8 mouse cellular contexts compared by ENCODE assay signal in genomic region chr11:5255509-5256014, GRCm38 (mm10). TPM values are rescaled to one million over a fixed set of nuclear protein-coding genes. Genes with fewer than 3 reads are reported as not detected.
DNase-seq lines count a peak whose midpoint lies in the region; ATAC-seq and TF ChIP-seq lines count a peak whose summit lies in the region.
"Had no signal": no experiment of that assay in that cellular context is flagged by ENCODE, and none has a peak within 500 bp of the region (broad histone marks: within the 10 kb centered on the region; RNA-seq: fewer than 3 reads in every experiment).

No protein-coding gene starts in this region.

- H3K4me3 ChIP-seq in embryonic fibroblast, embryonic 13.5 days (ENCODE audit: insufficient read depth, low read length) = no peak overlapping the region
- H3K4me3 ChIP-seq in hindbrain, embryonic 15.5 days = no peak overlapping the region
- no peak overlapping the region for H3K4me3 ChIP-seq in stomach, embryonic 16.5 days (replicated peaks; ENCODE audit: low read length)

- TF ChIP-seq POLR2A in embryonic fibroblast, embryonic 13.5 days (IDR thresholded peaks at IDR 0.05; ENCODE audit: low read depth, low read length) = no peak

- H3K4me1 ChIP-seq in embryonic fibroblast, embryonic 13.5 days (ENCODE audit: control insufficient read depth, insufficient read depth, low read length) = peaks cover 28% of the 10 kb centered on the region
- peaks cover 30% of the 10 kb centered on the region for H3K4me1 ChIP-seq in hindbrain, embryonic 15.5 days (replicated peaks)
- peaks cover 24% of the 10 kb centered on the region for H3K4me1 ChIP-seq in stomach, embryonic 16.5 days (ENCODE audit: control insufficient read depth, insufficient read depth, low read length)

- peak overlapping the region; percentile 76 for H3K27ac ChIP-seq in embryonic fibroblast, embryonic 13.5 days (ENCODE audit: insufficient read depth, low read length)
- peak overlapping the region; percentile 54 for H3K27ac ChIP-seq in hindbrain, embryonic 15.5 days (replicated peaks)
- peak overlapping the region; percentile 47 for H3K27ac ChIP-seq in stomach, embryonic 16.5 days (ENCODE audit: low read length)

- H3K9ac ChIP-seq in hindbrain, embryonic 15.5 days = no peak overlapping the region
- no peak overlapping the region for H3K9ac ChIP-seq in stomach, embryonic 16.5 days (ENCODE audit: low read length)

- no peaks in the 10 kb centered on the region for H3K27me3 ChIP-seq in hindbrain, embryonic 15.5 days
- no peaks in the 10 kb centered on the region for H3K27me3 ChIP-seq in stomach, embryonic 16.5 days (ENCODE audit: control insufficient read depth, insufficient read depth, low read length)

- no peaks in the 10 kb centered on the region for H3K36me3 ChIP-seq in hindbrain, embryonic 15.5 days
- H3K36me3 ChIP-seq in stomach, embryonic 16.5 days (ENCODE audit: control insufficient read depth, insufficient read depth, low read length) = no peaks in the 10 kb centered on the region

- no peak for TF ChIP-seq CTCF in embryonic fibroblast, embryonic 13.5 days (IDR thresholded peaks at IDR 0.05; ENCODE audit: borderline replicate concordance, insufficient read depth, low read length)

- no peak for ATAC-seq in hindbrain, embryonic 15.5 days (ENCODE audit: low FRiP score, low read depth)
- ATAC-seq in stomach, embryonic 16.5 days (ENCODE audit: insufficient read depth, low FRiP score) = no peak

- H3K9me3 ChIP-seq in hindbrain, embryonic 15.5 days = no peaks in the 10 kb centered on the region
- no peaks in the 10 kb centered on the region for H3K9me3 ChIP-seq in stomach, embryonic 16.5 days (replicated peaks; ENCODE audit: control insufficient read depth, low read length)

- 22% methylated on average over 9 of the region's 9 CpGs for WGBS in hindbrain, embryonic 15.5 days
- WGBS in stomach, embryonic 16.5 days = 51% methylated on average over 9 of the region's 9 CpGs

- H3K4me2 ChIP-seq in hindbrain, embryonic 15.5 days = no peak overlapping the region
- no peak overlapping the region for H3K4me2 ChIP-seq in stomach, embryonic 16.5 days (ENCODE audit: low read depth, low read length)

- DNase-seq in layer of hippocampus, postnatal 10 days (ENCODE audit: low spot score in 2 of 2) = peak; percentile 13 to 22
- DNase-seq in layer of hippocampus, adult 11-12 months (ENCODE audit: low spot score) = no peak
- no peak for DNase-seq in right cerebral cortex, adult 2 months (ENCODE audit: low spot score in 2 of 2)
- DNase-seq in gastrocnemius, postnatal 25 days = no peak
- DNase-seq: left cerebral cortex, postnatal 4 days had no signal

RNA-seq across cellular contexts. Expression of gene Kremen1, which starts 5.8 kb away (rescaled TPM):
- 10 to 100 TPM; 10.8 to 11.0 TPM for total RNA-seq in layer of hippocampus, postnatal 10 days (2021)
- 28.3 and 33.8 TPM in 2 replicates for polyA plus RNA-seq in embryonic fibroblast, embryonic 13.5 days (2011; ENCODE audit: insufficient read length, low read depth, missing spikeins)
- polyA plus RNA-seq in hindbrain, embryonic 15.5 days (2015; fragmentation: Nextera tagmentation; extraction: Ambion mirVana) = 5.6 and 6.1 TPM in 2 replicates
- polyA plus RNA-seq in stomach, embryonic 16.5 days (2015; fragmentation: Nextera tagmentation; extraction: Ambion mirVana) = 24.0 and 26.2 TPM in 2 replicates
- 10 to 100 TPM; 35.0 to 47.6 TPM for total RNA-seq in gastrocnemius, postnatal 25 days (2021)

Comparison
In these comparisons a context has a peak if more than half of its experiments do, and no peak if none do; other contexts are left out.
1. DNase-seq: peak in layer of hippocampus, postnatal 10 days (2 of 2); none in layer of hippocampus, adult 11-12 months (single experiment), right cerebral cortex, adult 2 months (0 of 2) and gastrocnemius, postnatal 25 days (single experiment).
2. Peak in every context shown above with its lines, with median percentiles within 50 percentile points of each other: H3K27ac ChIP-seq.